Mouse (Mus musculus) myocyte (in vitro differentiated cells): Measurements from ENCODE around the gene Anxa1.

Experiments
- CEBPB ChIP-seq: IDR thresholded peaks from 2 replicates; pipeline ENCODE4 v1.6.1; 2011; ENCODE audit warnings: mild to moderate bottlenecking, moderate library complexity; ENCODE audit not compliant: poor library complexity, insufficient read depth, severe bottlenecking
- E2F4 ChIP-seq: IDR thresholded peaks from one replicate; pipeline ENCODE4 v1.6.1; 2011; ENCODE audit warnings: mild to moderate bottlenecking, control low read depth, moderate library complexity; ENCODE audit not compliant: insufficient read depth
- MAX ChIP-seq: IDR thresholded peaks from one replicate; pipeline ENCODE4 v1.6.1; 2011; ENCODE audit warnings: low read depth, mild to moderate bottlenecking, control low read depth
- MYOD1 ChIP-seq, 3 experiments: IDR thresholded peaks; one replicate each; pipeline ENCODE4 v1.6.1; 2011; ENCODE audit warnings: control low read depth in 2 of 3, low read depth in 2 of 3, mild to moderate bottlenecking in 2 of 3, moderate library complexity in 1 of 3; ENCODE audit not compliant: insufficient read length in 2 of 3, control insufficient read depth in 1 of 3
- MYOG ChIP-seq, 3 experiments: IDR thresholded peaks; one replicate each; pipeline ENCODE4 v1.6.1; 2011; ENCODE audit warnings: control low read depth in 2 of 3, low read depth in 2 of 3, mild to moderate bottlenecking in 2 of 3; ENCODE audit not compliant: insufficient read length in 2 of 3, control insufficient read depth in 1 of 3, insufficient read depth in 1 of 3
- POLR2A ChIP-seq: IDR thresholded peaks from one replicate; pipeline ENCODE4 v1.6.1; 2011; ENCODE audit warnings: low read depth, mild to moderate bottlenecking, control low read depth, moderate library complexity; ENCODE audit not compliant: insufficient read length
- POLR2AphosphoS2 ChIP-seq: IDR thresholded peaks from one replicate; pipeline ENCODE4 v1.6.1; 2011; ENCODE audit warnings: low read depth, control low read depth; ENCODE audit not compliant: insufficient read length
- REST ChIP-seq: IDR thresholded peaks from one replicate; pipeline ENCODE4 v1.6.1; 2011; ENCODE audit warnings: mild to moderate bottlenecking, control low read depth, moderate library complexity; ENCODE audit not compliant: insufficient read depth, insufficient read length
- SRF ChIP-seq: IDR thresholded peaks from one replicate; pipeline ENCODE4 v1.6.1; 2011; ENCODE audit warnings: low read depth; ENCODE audit not compliant: control insufficient read depth, insufficient read length
- TCF12 ChIP-seq: IDR thresholded peaks from one replicate; pipeline ENCODE4 v1.6.1; 2011; ENCODE audit warnings: mild to moderate bottlenecking, control low read depth; ENCODE audit not compliant: poor library complexity, insufficient read depth, severe bottlenecking
- TCF3 ChIP-seq: IDR thresholded peaks from one replicate; pipeline ENCODE4 v1.6.1; 2011; ENCODE audit warnings: low read depth, control low read depth; ENCODE audit not compliant: insufficient read length
- USF1 ChIP-seq: IDR thresholded peaks from one replicate; pipeline ENCODE4 v1.6.1; 2011; ENCODE audit warnings: low read depth, mild to moderate bottlenecking, control low read depth, moderate library complexity

GRCm38 (mm10) chr19:20370175-20370574 is 20.6 kb downstream of the Anxa1 start:
- TF ChIP-seq MYOD1 (IDR thresholded peaks at IDR 0.05; ENCODE audit: control insufficient read depth in 1 of 3, insufficient read length in 2 of 3, low read depth in 2 of 3) (no peak), POLR2AphosphoS2 (no peak), POLR2A (no peak), TCF12 (no peak), USF1 (no peak), E2F4 (no peak), CEBPB (no peak), MYOG (IDR thresholded peaks at IDR 0.05; ENCODE audit: control insufficient read depth in 1 of 3, insufficient read depth in 1 of 3, insufficient read length in 2 of 3, low read depth in 2 of 3) (no peak), MAX (no peak), REST (no peak), SRF (no peak), TCF3 (no peak)
